Comparison of ENCODE assay signal across 8 mouse cellular contexts in genomic region chr19:41483445-41484040, GRCm38 (mm10). TPM values are rescaled to one million over a fixed set of nuclear protein-coding genes. Genes with fewer than 3 reads are reported as not detected.
DNase-seq lines count a peak whose midpoint lies in the region; ATAC-seq and TF ChIP-seq lines count a peak whose summit lies in the region.

No protein-coding gene starts in this region.

- peak overlapping the region; percentile 93 for H3K4me3 ChIP-seq in testis, adult 2 months (ENCODE audit: control insufficient read depth, low read depth, low read length)
- H3K4me3 ChIP-seq in intestine, postnatal 0 days (ENCODE audit: low read depth, low read length) = peak overlapping the region; percentile 89
- H3K4me3 ChIP-seq in stomach, embryonic 14.5 days (ENCODE audit: low read depth, low read length) = peak overlapping the region; percentile 87

- peak; percentile 32 for ATAC-seq in cerebellum, adult (ENCODE audit: insufficient number of reproducible peaks, low FRiP score, low TSS enrichment)
- ATAC-seq in intestine, postnatal 0 days = no peak
- peak; percentile 15; the same call in 1 of the 2 replicates for ATAC-seq in stomach, embryonic 14.5 days (ENCODE audit: insufficient number of reproducible peaks, insufficient read depth, low FRiP score, low read depth)

- H3K9ac ChIP-seq in intestine, postnatal 0 days (ENCODE audit: low read depth, low read length) = peak overlapping the region; percentile 82
- H3K9ac ChIP-seq in stomach, embryonic 14.5 days (replicated peaks; ENCODE audit: low read depth, low read length) = peak overlapping the region; percentile 87

- H3K36me3 ChIP-seq in testis, adult 2 months (ENCODE audit: control insufficient read depth, insufficient read depth, low read length) = no peaks in the 10 kb centered on the region
- H3K36me3 ChIP-seq in intestine, postnatal 0 days (ENCODE audit: control insufficient read depth, insufficient read depth) = no peaks in the 10 kb centered on the region
- no peaks in the 10 kb centered on the region for H3K36me3 ChIP-seq in stomach, embryonic 14.5 days (ENCODE audit: control insufficient read depth, insufficient read depth, low read length)

- peak overlapping the region; percentile 27; the same call in 1 of the 2 replicates for H3K27ac ChIP-seq in testis, adult 2 months (ENCODE audit: control insufficient read depth, insufficient read depth, low read depth, low read length)
- H3K27ac ChIP-seq in intestine, postnatal 0 days (ENCODE audit: low read depth, low read length) = peak overlapping the region; percentile 98
- H3K27ac ChIP-seq in stomach, embryonic 14.5 days (ENCODE audit: low read length) = peak overlapping the region; percentile 98

- TF ChIP-seq POLR2A in testis, adult 2 months (IDR thresholded peaks at IDR 0.05; ENCODE audit: control insufficient read depth, low read depth, low read length) = no peak

- no peak for TF ChIP-seq CTCF in testis, adult 2 months (IDR thresholded peaks at IDR 0.05; ENCODE audit: control insufficient read depth, insufficient read depth, insufficient replicate concordance, low read depth, low read length)
- no peak for TF ChIP-seq CTCF in intestine, postnatal 0 days (IDR thresholded peaks at IDR 0.05; ENCODE audit: low read depth)

- under 1% methylated on average over 30 of the region's 30 CpGs for WGBS in intestine, postnatal 0 days
- WGBS in stomach, embryonic 14.5 days = 1% methylated on average over 29 of the region's 30 CpGs

- peaks cover 7% of the 10 kb centered on the region for H3K4me1 ChIP-seq in testis, adult 2 months (ENCODE audit: control insufficient read depth, insufficient read depth, low read length)
- 0 out of 2 replicates have a peak, but pooled peaks cover 3% of the 10 kb centered on the region for H3K4me1 ChIP-seq in intestine, postnatal 0 days (replicated peaks; ENCODE audit: control insufficient read depth, insufficient read depth, low read length)
- peaks cover 15% of the 10 kb centered on the region for H3K4me1 ChIP-seq in stomach, embryonic 14.5 days (ENCODE audit: control insufficient read depth, insufficient read depth, low read length)

- DNase-seq in cerebellum, adult 18-20 months = no peak
- DNase-seq in testis, postnatal 14 days (ENCODE audit: low spot score) = no peak
- peak; percentile 8 to 14 for DNase-seq in frontal cortex, postnatal 25 days (ENCODE audit: low spot score in 2 of 2)
- peak; percentile 77 for DNase-seq in mesoderm, embryonic 11.5 days (ENCODE audit: low read depth, low spot score)

- H3K9me3 ChIP-seq in intestine, postnatal 0 days (ENCODE audit: control insufficient read depth) = no peaks in the 10 kb centered on the region
- no peaks in the 10 kb centered on the region for H3K9me3 ChIP-seq in stomach, embryonic 14.5 days (ENCODE audit: control insufficient read depth, low read depth, low read length)

- peak overlapping the region; percentile 82 for H3K4me2 ChIP-seq in intestine, postnatal 0 days (replicated peaks; ENCODE audit: low read depth)
- H3K4me2 ChIP-seq in stomach, embryonic 14.5 days (replicated peaks; ENCODE audit: low read depth, low read length) = peak overlapping the region; percentile 86

- no peaks in the 10 kb centered on the region for H3K27me3 ChIP-seq in testis, adult 2 months (ENCODE audit: control insufficient read depth, insufficient read depth, low read length)
- H3K27me3 ChIP-seq in intestine, postnatal 0 days (replicated peaks; ENCODE audit: control insufficient read depth, insufficient read depth, low read length) = no peaks in the 10 kb centered on the region
- H3K27me3 ChIP-seq in stomach, embryonic 14.5 days (ENCODE audit: control insufficient read depth, insufficient read depth, low read length) = no peaks in the 10 kb centered on the region

RNA-seq across cellular contexts. Expression of gene Lcor, which starts 1.1 kb away (rescaled TPM):
- polyA plus RNA-seq in testis, adult 2 months (2012; rRNA removed) = 1.1 and 1.2 TPM in 2 replicates
- 16.0 and 18.4 TPM in 2 replicates for polyA plus RNA-seq in intestine, postnatal 0 days (2015; fragmentation: Nextera tagmentation; extraction: Ambion mirVana)
- 20.6 and 23.0 TPM in 2 replicates for polyA plus RNA-seq in stomach, embryonic 14.5 days (2014; fragmentation: Nextera tagmentation; extraction: Ambion mirVana)

Comparison
In these comparisons a context has a peak if more than half of its experiments do, and no peak if none do; other contexts are left out.
1. DNase-seq: peak in frontal cortex, postnatal 25 days (2 of 2) and mesoderm, embryonic 11.5 days (single experiment); none in cerebellum, adult 18-20 months (0 of 2) and testis, postnatal 14 days (single experiment).
2. H3K27ac ChIP-seq: peak in every context shown above with its lines; median percentile 98 in intestine, postnatal 0 days; 98 in stomach, embryonic 14.5 days; 27 in testis, adult 2 months.
3. Peak in every context shown above with its lines, with median percentiles within 50 percentile points of each other: H3K4me3 ChIP-seq.